Mouse (Mus musculus): ENCODE measurements at regions not wholly inside any gene's neighbourhood (a gene's known extent, or its start where the extent isn't known, plus 50 kb on each side); places are given as distances from the start of the nearest gene placed in this dataset.

GRCm38 (mm10) chr19:37492572-37492971 lies 57.6 kb upstream of the Exoc6 start:
- Histone ChIP-seq H3K9ac (ENCODE audit: low read length) (no peak overlapping the region), H3K4me3 (ENCODE audit: low read length) (no peak overlapping the region)
- no peak for ATAC-seq (replicated peaks; ENCODE audit: extremely low read depth, insufficient read depth, low FRiP score)

GRCm38 (mm10) chr19:37493378-37493777 lies 56.8 kb upstream of the Exoc6 start:
- no peak overlapping the region for H3K4me2 ChIP-seq (ENCODE audit: low read depth, low read length)

More at GRCm38 (mm10) chr19:37492572-37492971, 57.6 kb upstream of the Exoc6 start:
- Histone ChIP-seq H3K9me3 (replicated peaks; ENCODE audit: control insufficient read depth, low read length) (no peaks in the 10 kb centered on the region), H3K36me3 (ENCODE audit: control insufficient read depth, insufficient read depth) (no peaks in the 10 kb centered on the region), H3K4me1 (ENCODE audit: control insufficient read depth, insufficient read depth, low read length) (peaks cover 2% of the 10 kb centered on the region; the same call in 1 of the 2 replicates), H3K27ac (ENCODE audit: low read length) (no peak overlapping the region), H3K27me3 (ENCODE audit: control insufficient read depth, insufficient read depth, low read length) (no peaks in the 10 kb centered on the region), H3K4me2 (ENCODE audit: low read depth, low read length) (no peak overlapping the region)
- WGBS: 48% methylated on average over 2 of the region's 2 CpGs

GRCm38 (mm10) chr19:37493921-37494485 lies 56.2 kb upstream of the Exoc6 start:
- 23% methylated on average over 10 of the region's 10 CpGs for WGBS
- no peak overlapping the region for H3K9ac ChIP-seq (ENCODE audit: low read length)
- ATAC-seq (replicated peaks; ENCODE audit: extremely low read depth, insufficient read depth, low FRiP score): 0 out of 2 replicates have a peak, but pooled peaks have one; percentile 28
- H3K9me3 ChIP-seq (replicated peaks; ENCODE audit: control insufficient read depth, low read length): no peaks in the 10 kb centered on the region
- 0 out of 2 replicates have a peak overlapping the region, but pooled peaks have one; percentile 9 for H3K27ac ChIP-seq (ENCODE audit: low read length)
- H3K4me2 ChIP-seq (ENCODE audit: low read depth, low read length): 0 out of 2 replicates have a peak overlapping the region, but pooled peaks have one; percentile 16
- H3K36me3 ChIP-seq (ENCODE audit: control insufficient read depth, insufficient read depth): no peaks in the 10 kb centered on the region
- peaks cover 2% of the 10 kb centered on the region; the same call in 1 of the 2 replicates for H3K4me1 ChIP-seq (ENCODE audit: control insufficient read depth, insufficient read depth, low read length)
- H3K27me3 ChIP-seq (ENCODE audit: control insufficient read depth, insufficient read depth, low read length): no peaks in the 10 kb centered on the region
- no peak overlapping the region for H3K4me3 ChIP-seq (ENCODE audit: low read length)

More at GRCm38 (mm10) chr19:37493378-37493777, 56.8 kb upstream of the Exoc6 start:
- peaks cover 2% of the 10 kb centered on the region; the same call in 1 of the 2 replicates for H3K4me1 ChIP-seq (ENCODE audit: control insufficient read depth, insufficient read depth, low read length)
- H3K4me3 ChIP-seq (ENCODE audit: low read length): no peak overlapping the region
- no peaks in the 10 kb centered on the region for H3K9me3 ChIP-seq (replicated peaks; ENCODE audit: control insufficient read depth, low read length)
- no peak overlapping the region for H3K27ac ChIP-seq (ENCODE audit: low read length)
- H3K36me3 ChIP-seq (ENCODE audit: control insufficient read depth, insufficient read depth): no peaks in the 10 kb centered on the region
- no peak for ATAC-seq (replicated peaks; ENCODE audit: extremely low read depth, insufficient read depth, low FRiP score)
- H3K9ac ChIP-seq (ENCODE audit: low read length): no peak overlapping the region
- H3K27me3 ChIP-seq (ENCODE audit: control insufficient read depth, insufficient read depth, low read length): no peaks in the 10 kb centered on the region
- WGBS: 54% methylated on average over 9 of the region's 9 CpGs

GRCm38 (mm10) chr19:37494806-37495205 lies 55.4 kb upstream of the Exoc6 start:
- Histone ChIP-seq H3K36me3 (ENCODE audit: control insufficient read depth, insufficient read depth) (no peaks in the 10 kb centered on the region), H3K4me1 (ENCODE audit: control insufficient read depth, insufficient read depth, low read length) (peaks cover 2% of the 10 kb centered on the region; the same call in 1 of the 2 replicates), H3K27ac (ENCODE audit: low read length) (no peak overlapping the region), H3K9me3 (replicated peaks; ENCODE audit: control insufficient read depth, low read length) (no peaks in the 10 kb centered on the region), H3K9ac (ENCODE audit: low read length) (no peak overlapping the region), H3K4me3 (ENCODE audit: low read length) (no peak overlapping the region), H3K27me3 (ENCODE audit: control insufficient read depth, insufficient read depth, low read length) (no peaks in the 10 kb centered on the region), H3K4me2 (ENCODE audit: low read depth, low read length) (no peak overlapping the region)
- no peak for ATAC-seq (replicated peaks; ENCODE audit: extremely low read depth, insufficient read depth, low FRiP score)
- 64% methylated on average over 4 of the region's 4 CpGs for WGBS

- H3K36me3 ChIP-seq (ENCODE audit: control insufficient read depth, insufficient read depth): no peaks in the 10 kb centered on the region
- H3K9me3 ChIP-seq (replicated peaks; ENCODE audit: control insufficient read depth, low read length): no peaks in the 10 kb centered on the region
- H3K27ac ChIP-seq (ENCODE audit: low read length): no peak overlapping the region
- no peak overlapping the region for H3K4me2 ChIP-seq (ENCODE audit: low read depth, low read length)
- no peak overlapping the region for H3K4me3 ChIP-seq (ENCODE audit: low read length)
- no peaks in the 10 kb centered on the region for H3K27me3 ChIP-seq (ENCODE audit: control insufficient read depth, insufficient read depth, low read length)
- 77% methylated on average over 22 of the region's 22 CpGs for WGBS
- no peak for ATAC-seq (replicated peaks; ENCODE audit: extremely low read depth, insufficient read depth, low FRiP score)
- H3K9ac ChIP-seq (ENCODE audit: low read length): no peak overlapping the region
- H3K4me1 ChIP-seq (ENCODE audit: control insufficient read depth, insufficient read depth, low read length): peaks cover 2% of the 10 kb centered on the region; the same call in 1 of the 2 replicates
Observed at GRCm38 (mm10) chr19:37495319-37496270, 54.6 kb upstream of the Exoc6 start.

- Histone ChIP-seq H3K27ac (ENCODE audit: low read length) (no peak overlapping the region), H3K4me1 (ENCODE audit: control insufficient read depth, insufficient read depth, low read length) (peaks cover 2% of the 10 kb centered on the region; the same call in 1 of the 2 replicates), H3K9ac (ENCODE audit: low read length) (no peak overlapping the region), H3K27me3 (ENCODE audit: control insufficient read depth, insufficient read depth, low read length) (no peaks in the 10 kb centered on the region), H3K4me3 (ENCODE audit: low read length) (no peak overlapping the region), H3K9me3 (replicated peaks; ENCODE audit: control insufficient read depth, low read length) (no peaks in the 10 kb centered on the region), H3K36me3 (ENCODE audit: control insufficient read depth, insufficient read depth) (no peaks in the 10 kb centered on the region), H3K4me2 (ENCODE audit: low read depth, low read length) (no peak overlapping the region)
- ATAC-seq (replicated peaks; ENCODE audit: extremely low read depth, insufficient read depth, low FRiP score): no peak
- WGBS: 87% methylated on average over 8 of the region's 8 CpGs
Observed at GRCm38 (mm10) chr19:37496759-37497158, 53.5 kb upstream of the Exoc6 start.

GRCm38 (mm10) chr19:37497161-37497560 lies 53.1 kb upstream of the Exoc6 start:
- ATAC-seq (replicated peaks; ENCODE audit: extremely low read depth, insufficient read depth, low FRiP score): no peak
- WGBS: 94% methylated on average over 8 of the region's 8 CpGs
- H3K27ac ChIP-seq (ENCODE audit: low read length): no peak overlapping the region

GRCm38 (mm10) chr19:37498438-37498837 lies 51.8 kb upstream of the Exoc6 start:
- 74% methylated on average over 3 of the region's 3 CpGs for WGBS
- Histone ChIP-seq H3K4me3 (ENCODE audit: low read length) (no peak overlapping the region), H3K27ac (ENCODE audit: low read length) (no peak overlapping the region), H3K9me3 (replicated peaks; ENCODE audit: control insufficient read depth, low read length) (no peaks in the 10 kb centered on the region), H3K4me1 (ENCODE audit: control insufficient read depth, insufficient read depth, low read length) (peaks cover 2% of the 10 kb centered on the region; the same call in 1 of the 2 replicates), H3K4me2 (ENCODE audit: low read depth, low read length) (no peak overlapping the region), H3K9ac (ENCODE audit: low read length) (no peak overlapping the region), H3K36me3 (ENCODE audit: control insufficient read depth, insufficient read depth) (no peaks in the 10 kb centered on the region), H3K27me3 (ENCODE audit: control insufficient read depth, insufficient read depth, low read length) (no peaks in the 10 kb centered on the region)
- ATAC-seq (replicated peaks; ENCODE audit: extremely low read depth, insufficient read depth, low FRiP score): no peak

More at GRCm38 (mm10) chr19:37497161-37497560, 53.1 kb upstream of the Exoc6 start:
- Histone ChIP-seq H3K27me3 (ENCODE audit: control insufficient read depth, insufficient read depth, low read length) (no peaks in the 10 kb centered on the region), H3K9me3 (replicated peaks; ENCODE audit: control insufficient read depth, low read length) (no peaks in the 10 kb centered on the region), H3K4me3 (ENCODE audit: low read length) (no peak overlapping the region), H3K4me2 (ENCODE audit: low read depth, low read length) (no peak overlapping the region), H3K36me3 (ENCODE audit: control insufficient read depth, insufficient read depth) (no peaks in the 10 kb centered on the region), H3K4me1 (ENCODE audit: control insufficient read depth, insufficient read depth, low read length) (peaks cover 2% of the 10 kb centered on the region; the same call in 1 of the 2 replicates), H3K9ac (ENCODE audit: low read length) (no peak overlapping the region)
